Mouse (Mus musculus): ENCODE measurements around the gene Dync1h1. TPM values are rescaled to one million over a fixed set of nuclear protein-coding genes. Genes with fewer than 3 reads are reported as not detected.

Dync1h1 gene
- polyA plus RNA-seq, 1 experiment = 224 TPM

- Histone ChIP-seq H3K36me3 (ENCODE audit: control insufficient read depth, insufficient read depth, low read length) (peaks cover 52% of the 10 kb centered on the region), H3K27me3 (ENCODE audit: control insufficient read depth, insufficient read depth, low read length) (no peaks in the 10 kb centered on the region), H3K27ac (ENCODE audit: insufficient read depth, low read length) (no peak overlapping the region), H3K4me1 (ENCODE audit: control insufficient read depth, insufficient read depth, insufficient read length) (no peaks in the 10 kb centered on the region), H3K4me3 (ENCODE audit: extremely low read depth, insufficient read depth, insufficient read length) (no peak overlapping the region)
- WGBS = 94% methylated on average over 11 of the region's 11 CpGs
- no peak for TF ChIP-seq CTCF (IDR thresholded peaks at IDR 0.05; ENCODE audit: extremely low read depth, insufficient read depth, insufficient read length, insufficient replicate concordance)
- TF ChIP-seq POLR2A (IDR thresholded peaks at IDR 0.05; ENCODE audit: low read depth, low read length) = no peak
- no peak for DNase-seq (ENCODE audit: low read depth in 1 of 2, low spot score in 2 of 2)
Observed at GRCm38 (mm10) chr12:110563383-110563782, 37.9 kb upstream of the Dync1h1 start.

DNA sequence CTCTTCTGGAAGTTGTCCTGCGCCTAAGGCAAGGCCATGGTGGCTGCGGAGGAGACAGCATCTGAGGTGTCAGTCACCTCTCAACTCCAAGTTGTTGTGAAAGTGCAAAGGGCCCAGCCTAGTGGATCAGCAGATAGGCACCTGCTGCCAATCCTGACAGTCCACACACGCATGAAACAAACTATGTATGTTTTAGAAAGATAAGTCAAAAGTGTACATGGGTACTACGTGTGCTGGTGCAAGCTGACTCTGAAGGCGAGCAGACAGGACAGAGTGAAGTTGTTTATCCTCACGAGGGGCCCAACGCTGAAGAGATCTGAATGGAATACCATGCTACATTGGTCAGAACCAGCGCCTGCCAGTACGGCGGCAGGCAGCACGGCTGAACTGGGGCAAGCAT lies 36.4 kb upstream of the Dync1h1 start:
- Histone ChIP-seq H3K4me1 (ENCODE audit: control insufficient read depth, insufficient read depth, insufficient read length) (no peaks in the 10 kb centered on the region), H3K27me3 (ENCODE audit: control insufficient read depth, insufficient read depth, low read length) (no peaks in the 10 kb centered on the region), H3K4me3 (ENCODE audit: extremely low read depth, insufficient read depth, insufficient read length) (no peak overlapping the region), H3K27ac (ENCODE audit: insufficient read depth, low read length) (no peak overlapping the region), H3K36me3 (ENCODE audit: control insufficient read depth, insufficient read depth, low read length) (peaks cover 57% of the 10 kb centered on the region)
- whole genome bisulfite sequencing = 95% methylated on average over 11 of the region's 11 CpGs
- no peak for DNase-seq (ENCODE audit: low read depth in 1 of 2, low spot score in 2 of 2)
- TF ChIP-seq POLR2A (IDR thresholded peaks at IDR 0.05; ENCODE audit: low read depth, low read length) = no peak
- no peak for TF ChIP-seq CTCF (IDR thresholded peaks at IDR 0.05; ENCODE audit: extremely low read depth, insufficient read depth, insufficient read length, insufficient replicate concordance)

DNA sequence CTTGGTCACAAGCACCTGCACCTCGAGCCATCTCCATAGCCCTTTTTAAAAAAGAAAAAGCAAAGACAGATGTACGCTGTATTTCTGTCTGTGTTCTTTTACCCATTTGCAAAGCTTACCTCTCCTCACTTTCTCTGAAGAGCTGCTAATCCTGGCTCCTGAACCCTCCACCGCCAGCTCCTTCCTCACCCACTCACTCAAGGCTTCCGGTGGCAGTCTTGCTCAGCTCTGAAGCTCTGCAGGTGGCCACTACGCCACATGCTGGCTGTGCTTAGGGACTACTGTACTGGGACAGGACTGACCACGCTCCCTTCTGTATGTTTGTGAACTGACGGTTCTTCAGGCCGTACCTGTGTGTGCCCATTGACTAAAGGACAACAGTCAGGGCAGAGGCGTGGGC lies 34.9 kb upstream of the Dync1h1 start:
- 95% methylated on average over 9 of the region's 9 CpGs for WGBS
- Histone ChIP-seq H3K4me1 (ENCODE audit: control insufficient read depth, insufficient read depth, insufficient read length) (no peaks in the 10 kb centered on the region), H3K27me3 (ENCODE audit: control insufficient read depth, insufficient read depth, low read length) (no peaks in the 10 kb centered on the region), H3K36me3 (ENCODE audit: control insufficient read depth, insufficient read depth, low read length) (peaks cover 56% of the 10 kb centered on the region), H3K27ac (ENCODE audit: insufficient read depth, low read length) (no peak overlapping the region), H3K4me3 (ENCODE audit: extremely low read depth, insufficient read depth, insufficient read length) (no peak overlapping the region)
- no peak for DNase-seq (ENCODE audit: low read depth in 1 of 2, low spot score in 2 of 2)
- TF ChIP-seq CTCF (IDR thresholded peaks at IDR 0.05; ENCODE audit: extremely low read depth, insufficient read depth, insufficient read length, insufficient replicate concordance) = no peak
- no peak for TF ChIP-seq POLR2A (IDR thresholded peaks at IDR 0.05; ENCODE audit: low read depth, low read length)

- Histone ChIP-seq H3K27me3 (ENCODE audit: control insufficient read depth, insufficient read depth, low read length) (no peaks in the 10 kb centered on the region), H3K4me3 (ENCODE audit: extremely low read depth, insufficient read depth, insufficient read length) (no peak overlapping the region), H3K36me3 (ENCODE audit: control insufficient read depth, insufficient read depth, low read length) (peaks cover 42% of the 10 kb centered on the region), H3K27ac (ENCODE audit: insufficient read depth, low read length) (no peak overlapping the region), H3K4me1 (ENCODE audit: control insufficient read depth, insufficient read depth, insufficient read length) (no peaks in the 10 kb centered on the region)
- TF ChIP-seq POLR2A (IDR thresholded peaks at IDR 0.05; ENCODE audit: low read depth, low read length) (no peak), CTCF (IDR thresholded peaks at IDR 0.05; ENCODE audit: extremely low read depth, insufficient read depth, insufficient read length, insufficient replicate concordance) (no peak)
- DNase-seq (ENCODE audit: low read depth in 1 of 2, low spot score in 2 of 2) = no peak
- WGBS = 93% methylated on average over 10 of the region's 10 CpGs
Observed at GRCm38 (mm10) chr12:110571050-110571449, 30.2 kb upstream of the Dync1h1 start.

DNA sequence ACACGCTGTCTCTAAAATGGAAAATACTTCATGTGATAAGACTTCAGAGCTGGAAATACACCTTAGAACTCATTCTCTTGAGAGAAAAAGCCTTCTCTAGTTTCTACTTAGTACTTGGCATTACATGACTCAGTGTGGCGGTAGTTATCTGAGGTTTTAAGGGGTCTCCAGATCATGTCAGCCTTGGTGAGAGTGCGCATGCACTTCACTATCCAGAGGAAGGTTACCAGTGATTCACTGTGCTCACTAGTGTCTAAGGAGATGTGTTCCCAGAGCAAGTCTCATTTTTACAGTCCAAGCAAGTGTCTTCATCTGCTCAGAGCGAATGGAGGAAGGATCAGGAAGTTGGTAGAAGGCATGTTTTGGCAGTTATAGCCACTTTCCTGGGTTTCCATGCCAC lies 28.9 kb upstream of the Dync1h1 start:
- DNase-seq (ENCODE audit: low read depth in 1 of 2, low spot score in 2 of 2) = no peak
- Histone ChIP-seq H3K27me3 (ENCODE audit: control insufficient read depth, insufficient read depth, low read length) (no peaks in the 10 kb centered on the region), H3K27ac (ENCODE audit: insufficient read depth, low read length) (no peak overlapping the region), H3K4me3 (ENCODE audit: extremely low read depth, insufficient read depth, insufficient read length) (no peak overlapping the region), H3K4me1 (ENCODE audit: control insufficient read depth, insufficient read depth, insufficient read length) (no peaks in the 10 kb centered on the region), H3K36me3 (ENCODE audit: control insufficient read depth, insufficient read depth, low read length) (peaks cover 37% of the 10 kb centered on the region)
- WGBS = 94% methylated on average over 4 of the region's 4 CpGs
- TF ChIP-seq CTCF (IDR thresholded peaks at IDR 0.05; ENCODE audit: extremely low read depth, insufficient read depth, insufficient read length, insufficient replicate concordance) (no peak), POLR2A (IDR thresholded peaks at IDR 0.05; ENCODE audit: low read depth, low read length) (no peak)

- H3K4me3 ChIP-seq (ENCODE audit: extremely low read depth, insufficient read depth, insufficient read length) = no peak overlapping the region
- H3K4me1 ChIP-seq (ENCODE audit: control insufficient read depth, insufficient read depth, insufficient read length) = no peaks in the 10 kb centered on the region
- TF ChIP-seq POLR2A (IDR thresholded peaks at IDR 0.05; ENCODE audit: low read depth, low read length) = no peak
- TF ChIP-seq CTCF (IDR thresholded peaks at IDR 0.05; ENCODE audit: extremely low read depth, insufficient read depth, insufficient read length, insufficient replicate concordance) = no peak
- H3K27me3 ChIP-seq (ENCODE audit: control insufficient read depth, insufficient read depth, low read length) = no peaks in the 10 kb centered on the region
- no peak for DNase-seq (ENCODE audit: low read depth in 1 of 2, low spot score in 2 of 2)
- H3K36me3 ChIP-seq (ENCODE audit: control insufficient read depth, insufficient read depth, low read length) = peaks cover 36% of the 10 kb centered on the region
- H3K27ac ChIP-seq (ENCODE audit: insufficient read depth, low read length) = no peak overlapping the region
- WGBS = 50% methylated on average over 8 of the region's 8 CpGs
Observed at GRCm38 (mm10) chr12:110573635-110574034, 27.6 kb upstream of the Dync1h1 start.

DNA sequence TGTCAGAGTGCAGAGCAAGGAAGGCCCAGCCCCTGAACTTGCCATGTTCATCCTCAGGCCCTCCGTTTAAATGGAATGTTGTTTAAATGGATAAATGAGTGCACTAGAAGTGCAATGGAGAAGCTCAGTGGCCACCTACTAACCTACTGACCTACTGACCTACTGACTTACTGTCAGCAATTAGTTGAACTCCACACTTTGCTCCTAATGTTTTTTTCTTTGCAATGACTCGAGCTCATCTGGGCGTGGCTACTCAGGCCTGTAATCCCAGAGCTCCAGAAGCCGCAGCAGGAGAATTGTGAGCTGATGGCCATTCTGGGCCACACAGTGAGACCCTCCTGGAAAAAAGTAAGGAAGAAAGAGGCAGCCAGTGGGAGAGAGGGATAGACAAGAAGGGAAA lies 25.3 kb upstream of the Dync1h1 start:
- TF ChIP-seq POLR2A (IDR thresholded peaks at IDR 0.05; ENCODE audit: low read depth, low read length) (no peak), CTCF (IDR thresholded peaks at IDR 0.05; ENCODE audit: extremely low read depth, insufficient read depth, insufficient read length, insufficient replicate concordance) (no peak)
- Histone ChIP-seq H3K4me3 (ENCODE audit: extremely low read depth, insufficient read depth, insufficient read length) (no peak overlapping the region), H3K36me3 (ENCODE audit: control insufficient read depth, insufficient read depth, low read length) (peaks cover 34% of the 10 kb centered on the region), H3K4me1 (ENCODE audit: control insufficient read depth, insufficient read depth, insufficient read length) (no peaks in the 10 kb centered on the region), H3K27me3 (ENCODE audit: control insufficient read depth, insufficient read depth, low read length) (no peaks in the 10 kb centered on the region), H3K27ac (ENCODE audit: insufficient read depth, low read length) (no peak overlapping the region)
- WGBS = 91% methylated on average over 4 of the region's 4 CpGs
- DNase-seq (ENCODE audit: low read depth in 1 of 2, low spot score in 2 of 2) = no peak
